Mouse (Mus musculus): ENCODE results near the gene Ppp1r14b.

The Ppp1r14b gene

DNA sequence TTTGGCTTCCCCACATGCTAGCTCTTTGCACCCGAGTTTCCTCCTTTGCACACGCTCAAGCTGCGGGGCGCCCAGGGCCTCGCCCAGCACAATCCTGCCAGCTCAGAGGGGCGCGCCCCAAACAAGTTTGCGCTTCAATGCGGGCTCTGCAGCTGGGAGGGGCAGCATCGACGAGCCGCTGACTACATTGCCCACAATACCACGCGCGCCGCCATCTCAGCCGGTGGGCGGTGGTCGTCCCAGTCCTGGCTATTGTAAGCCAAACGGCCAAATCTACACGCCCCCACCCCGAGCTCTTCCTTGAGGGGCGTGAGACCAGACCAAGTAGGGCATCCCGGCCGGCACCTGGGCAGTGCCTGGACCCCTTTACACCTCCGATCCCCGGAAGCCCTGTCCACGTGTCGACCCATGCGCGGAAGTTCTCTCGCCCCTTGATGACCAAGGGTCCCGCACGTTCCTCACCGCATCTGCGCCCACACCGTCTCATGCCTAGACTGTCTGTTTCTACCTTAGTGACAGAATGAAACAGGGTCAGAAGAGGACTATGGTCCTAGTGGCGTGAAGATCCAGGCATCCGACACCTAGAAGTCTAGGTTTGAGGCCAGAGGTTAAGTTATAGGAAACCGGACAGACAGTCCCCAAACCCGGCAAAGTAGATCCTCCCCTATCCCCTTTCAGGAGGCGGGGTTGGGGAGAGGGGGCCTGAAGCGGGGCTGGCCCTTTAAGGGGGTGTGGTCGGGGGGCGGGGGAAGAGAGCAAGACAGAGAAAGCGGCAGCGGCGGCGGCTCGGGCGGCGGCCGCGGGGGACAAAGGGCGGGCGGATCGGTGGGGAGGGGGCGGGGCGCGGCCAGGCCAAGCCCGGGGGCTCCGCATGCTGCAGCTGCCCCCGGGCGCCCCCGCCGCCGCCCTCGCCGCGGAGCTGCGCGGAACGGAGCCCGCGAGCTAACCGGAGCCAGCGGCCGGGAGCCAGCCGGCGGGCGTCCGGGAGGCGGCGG lies at the start of gene Ppp1r14b:
Gene Ppp1r14b, plus strand, starts transcription at position 758 of the 995 bp plus-strand sequence.
- DNase-seq, result peak; percentile 90

DNA sequence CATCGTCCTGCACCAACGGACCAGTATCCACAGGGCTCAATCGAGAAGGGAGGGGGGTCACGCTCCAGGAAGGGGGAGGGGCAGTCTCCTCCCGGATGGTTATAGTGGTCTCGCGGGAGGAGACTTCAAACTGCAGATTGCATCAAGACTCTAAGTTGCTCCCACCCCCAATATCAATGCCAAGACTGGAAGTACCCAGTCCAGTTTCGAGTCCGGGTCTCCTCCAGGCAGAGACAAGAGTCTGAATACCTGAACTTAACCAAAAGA lies 49.5 kb upstream of the Ppp1r14b start, which contains the start of gene Catsperz:
Gene Catsperz, minus strand, starts transcription at position 74 of the 267 bp plus-strand sequence.
- DNase-seq, result no peak

DNA sequence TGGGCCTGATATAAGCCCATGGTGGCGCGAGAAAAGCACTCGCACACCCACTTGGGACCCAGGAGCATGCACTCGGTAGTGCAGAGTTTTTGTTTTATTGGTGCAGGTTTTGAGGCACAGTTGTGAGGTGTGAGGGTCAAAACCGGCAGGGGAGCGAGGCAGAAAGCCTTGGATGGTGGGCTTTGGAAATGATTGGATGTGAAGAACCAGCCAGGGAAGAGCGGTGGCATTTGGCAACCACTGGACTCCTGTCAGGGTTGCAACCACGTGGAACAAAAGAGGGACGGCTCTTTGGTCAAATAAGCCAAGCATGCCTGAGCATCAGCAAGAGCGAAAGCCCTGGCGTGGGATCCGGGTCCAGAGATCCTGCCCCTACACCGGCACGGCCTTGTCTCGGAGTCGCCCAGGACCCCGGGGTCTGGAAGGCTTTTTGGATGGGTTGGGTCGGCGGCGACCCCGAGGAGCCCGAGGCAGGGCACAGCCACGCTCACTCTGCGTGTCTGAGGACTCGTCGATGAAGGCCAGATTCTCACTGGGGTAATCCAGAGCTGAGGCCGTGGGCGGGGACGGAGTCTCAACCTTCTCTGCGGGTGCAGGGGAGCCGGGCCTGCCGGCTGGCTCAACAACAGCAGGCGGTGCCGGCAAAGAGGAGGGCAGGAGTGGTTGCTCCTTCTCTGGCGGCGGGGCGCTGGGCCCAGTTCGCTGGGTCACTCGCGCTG lies 49.0 kb upstream of the Ppp1r14b start:
- no peak for DNase-seq

DNA sequence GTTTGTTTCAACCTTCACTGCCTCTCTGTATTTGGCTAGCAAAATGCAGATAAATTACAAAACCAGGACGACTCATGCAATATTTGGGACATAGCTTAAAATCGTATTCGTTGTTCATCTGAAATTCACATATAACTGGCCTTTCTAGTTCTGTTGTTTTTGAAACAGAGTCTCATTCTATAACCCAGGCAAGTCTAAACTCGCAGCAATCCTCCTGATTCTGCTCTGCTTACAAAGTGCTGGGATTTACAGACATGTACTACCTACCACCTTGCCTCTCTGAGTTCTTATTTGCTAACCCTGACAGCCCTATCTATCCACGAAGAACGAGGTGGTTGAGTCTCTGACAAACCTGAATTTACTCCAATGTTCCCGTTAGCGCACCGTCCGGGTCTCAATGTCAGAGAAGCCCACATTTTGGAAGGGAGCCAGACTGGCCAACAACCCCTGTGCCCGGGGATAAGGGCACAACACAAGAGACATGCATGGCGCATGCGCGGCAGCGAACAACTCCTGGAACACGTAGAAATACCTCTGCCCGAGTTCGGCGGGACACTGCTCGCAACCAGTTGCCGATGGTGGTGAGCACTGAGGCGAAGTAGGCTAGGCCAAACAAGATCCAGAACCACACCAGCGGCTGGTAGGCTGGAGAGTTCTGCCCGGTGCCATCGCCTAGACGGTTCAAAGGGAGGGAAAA lies 48.1 kb upstream of the Ppp1r14b start:
- no peak for DNase-seq

DNA sequence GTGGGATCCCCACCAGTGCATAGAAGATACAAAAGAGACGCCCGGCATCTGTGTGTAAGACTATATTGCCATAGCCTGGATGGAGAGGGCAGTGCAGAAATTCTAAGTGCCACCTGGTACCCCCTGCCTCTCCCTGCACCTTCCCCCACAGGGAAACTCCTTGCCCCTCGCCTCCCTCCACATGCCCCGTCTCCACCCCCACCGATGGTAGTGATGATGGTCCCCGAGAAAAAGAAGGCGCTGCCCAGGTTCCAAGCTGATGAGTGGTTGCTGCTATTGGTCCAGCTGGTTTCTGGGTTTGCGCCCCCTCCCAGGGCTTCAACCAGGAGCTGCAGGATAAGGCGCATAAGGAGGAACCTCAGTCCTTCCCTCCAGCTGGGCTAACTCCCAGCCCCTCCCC lies 46.7 kb upstream of the Ppp1r14b start:
- DNase-seq, result no peak

DNA sequence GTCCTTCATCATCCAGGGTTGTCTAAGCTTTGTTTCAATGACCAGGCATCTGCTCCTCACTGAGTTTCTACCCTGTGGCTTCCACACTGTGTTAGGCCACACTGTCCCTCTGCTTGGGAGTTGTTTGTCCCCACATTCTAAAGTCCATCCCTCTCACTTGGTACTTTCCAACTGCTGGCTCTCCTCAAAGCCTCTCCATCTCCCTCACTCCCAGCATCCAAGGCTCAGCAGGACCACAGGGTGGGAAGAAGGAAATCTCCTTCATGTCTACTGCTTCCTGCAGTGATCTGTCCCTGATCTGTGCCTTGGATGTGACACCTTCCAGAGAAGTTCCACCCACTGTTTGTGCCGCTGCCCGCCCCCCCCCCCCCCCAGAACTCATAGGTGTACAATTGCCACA lies 43.8 kb upstream of the Ppp1r14b start:
- DNase-seq, result no peak

DNA sequence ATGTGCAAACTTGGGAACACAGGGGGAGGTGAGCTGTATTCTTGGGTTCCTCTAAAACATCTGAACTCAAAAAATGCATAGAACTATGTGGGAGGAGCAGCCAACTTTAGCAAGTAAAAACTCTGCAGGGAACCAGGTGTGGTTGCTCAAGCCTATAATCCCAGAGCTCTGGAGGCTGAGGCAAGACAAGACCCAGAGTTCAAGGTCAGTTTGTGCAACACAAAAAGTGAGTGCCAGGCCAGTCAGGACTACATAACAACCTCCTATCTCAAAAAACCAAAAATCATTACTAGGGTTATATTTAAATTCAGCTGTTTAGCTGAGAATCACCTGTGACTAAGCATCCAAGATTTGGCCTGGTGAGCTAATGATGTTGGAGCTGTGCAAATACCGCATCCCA lies 42.8 kb upstream of the Ppp1r14b start:
- no peak for DNase-seq

DNA sequence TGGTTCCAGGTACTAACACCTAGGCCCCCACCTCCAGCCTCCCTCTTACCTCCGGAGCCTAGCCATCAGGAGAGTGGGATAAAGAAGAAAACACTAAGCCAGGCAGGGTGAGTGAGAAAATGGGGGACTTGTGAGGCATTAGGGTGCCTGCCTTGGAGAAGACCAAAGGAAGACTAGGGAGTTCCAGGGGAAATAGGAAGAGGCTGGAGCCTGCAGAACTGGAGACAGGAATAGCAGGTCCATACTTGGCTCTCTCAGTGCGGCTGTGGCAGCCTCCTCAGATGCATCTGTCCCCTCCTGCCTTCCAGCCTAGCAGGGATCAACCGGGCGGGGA lies 41.7 kb upstream of the Ppp1r14b start:
- no peak for DNase-seq

DNA sequence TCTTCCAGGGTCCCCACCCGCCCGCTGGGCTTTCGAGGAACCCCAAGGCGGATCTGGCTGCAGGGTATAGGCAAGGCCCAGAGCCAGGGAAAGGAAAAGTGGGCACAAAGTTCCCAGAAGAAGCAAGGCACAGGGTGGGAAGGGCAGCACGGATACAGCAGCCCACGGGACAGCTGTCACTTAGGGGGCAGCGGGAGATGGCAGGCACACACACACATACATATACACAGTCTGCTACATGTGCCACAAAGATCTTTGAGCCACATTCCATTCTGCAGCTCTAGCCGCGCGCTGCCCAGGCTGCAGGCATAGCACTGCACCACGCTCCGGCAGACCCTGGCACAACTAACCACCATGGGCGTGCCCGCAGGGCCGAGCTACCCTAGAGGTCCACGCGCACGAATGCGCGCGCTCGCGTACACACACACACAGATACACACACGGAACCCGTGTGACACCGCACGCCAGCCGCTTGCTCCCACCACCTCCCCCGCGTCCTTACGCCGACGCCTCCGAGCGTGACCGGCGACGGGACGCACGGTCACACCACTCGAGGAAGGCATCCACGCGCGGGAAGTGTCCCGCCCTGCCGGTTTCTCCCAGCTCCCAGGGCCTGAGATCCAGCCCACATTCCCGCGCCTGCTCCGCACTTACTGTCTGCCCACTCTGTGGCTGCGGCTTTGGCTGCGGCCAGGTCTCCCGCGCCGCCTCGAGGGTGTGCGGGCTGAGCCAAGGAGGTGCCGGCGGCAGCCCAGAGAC lies 41.2 kb upstream of the Ppp1r14b start:
- no peak for DNase-seq

DNA sequence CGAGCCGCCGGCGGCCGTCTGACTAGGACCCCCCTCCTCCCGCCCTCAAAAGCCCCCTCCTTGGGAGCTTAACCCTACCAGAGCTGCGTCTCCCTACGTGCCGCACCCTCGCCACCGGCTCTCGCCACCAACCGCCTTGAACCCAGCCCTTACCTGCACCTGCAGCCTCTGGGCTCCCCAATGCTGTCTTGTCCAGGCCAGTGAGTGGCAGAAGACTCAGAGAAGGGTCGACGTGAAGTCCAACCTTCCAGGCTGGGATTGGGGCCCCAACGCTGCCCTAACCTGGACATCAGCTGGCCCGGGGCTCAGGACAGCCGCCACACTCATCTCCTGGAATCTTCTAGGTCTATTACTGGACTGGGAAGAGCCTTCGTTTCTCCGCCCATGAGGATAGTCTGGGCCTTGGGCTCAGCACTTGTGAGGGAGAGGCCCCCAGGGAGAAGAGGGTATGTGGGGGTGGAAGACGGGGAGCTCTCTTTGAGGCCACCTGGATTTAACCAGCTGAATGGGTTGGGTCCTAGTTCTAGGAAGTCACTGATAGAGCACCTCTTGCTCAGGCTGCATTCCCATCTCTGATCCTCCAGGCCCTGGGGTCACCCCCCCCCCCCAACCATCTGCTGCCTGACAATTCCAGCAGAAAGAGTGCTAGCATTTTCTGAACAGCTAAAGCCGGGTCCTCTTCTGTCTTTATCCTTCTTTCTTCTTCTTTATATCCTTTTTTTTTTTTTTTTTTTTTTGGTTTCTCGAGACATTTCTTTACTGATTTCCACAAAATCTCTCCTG lies 40.4 kb upstream of the Ppp1r14b start, which contains the start of gene Kcnk4:
Gene Kcnk4, minus strand, starts transcription at position 321 of the 783 bp plus-strand sequence.
- DNase-seq, result no peak

DNA sequence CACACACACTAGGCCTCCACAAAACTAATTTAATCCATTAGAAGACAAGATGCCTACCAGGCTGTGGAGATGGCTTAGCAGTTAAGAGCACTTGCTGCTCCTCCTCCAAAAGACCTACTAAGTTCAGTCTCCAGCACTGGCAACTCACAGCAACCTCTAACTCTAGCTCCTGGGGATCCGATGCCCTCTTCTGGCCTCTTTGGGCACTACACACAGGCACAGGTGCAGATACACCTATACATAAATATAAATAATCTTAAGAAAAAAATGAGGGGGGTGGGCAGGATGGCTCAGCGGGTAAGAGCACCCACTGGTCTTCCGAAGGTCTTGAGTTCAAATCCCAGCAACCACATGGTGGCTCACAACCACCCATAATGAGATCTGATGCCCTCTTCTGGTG lies 38.5 kb upstream of the Ppp1r14b start:
- no peak for DNase-seq

DNA sequence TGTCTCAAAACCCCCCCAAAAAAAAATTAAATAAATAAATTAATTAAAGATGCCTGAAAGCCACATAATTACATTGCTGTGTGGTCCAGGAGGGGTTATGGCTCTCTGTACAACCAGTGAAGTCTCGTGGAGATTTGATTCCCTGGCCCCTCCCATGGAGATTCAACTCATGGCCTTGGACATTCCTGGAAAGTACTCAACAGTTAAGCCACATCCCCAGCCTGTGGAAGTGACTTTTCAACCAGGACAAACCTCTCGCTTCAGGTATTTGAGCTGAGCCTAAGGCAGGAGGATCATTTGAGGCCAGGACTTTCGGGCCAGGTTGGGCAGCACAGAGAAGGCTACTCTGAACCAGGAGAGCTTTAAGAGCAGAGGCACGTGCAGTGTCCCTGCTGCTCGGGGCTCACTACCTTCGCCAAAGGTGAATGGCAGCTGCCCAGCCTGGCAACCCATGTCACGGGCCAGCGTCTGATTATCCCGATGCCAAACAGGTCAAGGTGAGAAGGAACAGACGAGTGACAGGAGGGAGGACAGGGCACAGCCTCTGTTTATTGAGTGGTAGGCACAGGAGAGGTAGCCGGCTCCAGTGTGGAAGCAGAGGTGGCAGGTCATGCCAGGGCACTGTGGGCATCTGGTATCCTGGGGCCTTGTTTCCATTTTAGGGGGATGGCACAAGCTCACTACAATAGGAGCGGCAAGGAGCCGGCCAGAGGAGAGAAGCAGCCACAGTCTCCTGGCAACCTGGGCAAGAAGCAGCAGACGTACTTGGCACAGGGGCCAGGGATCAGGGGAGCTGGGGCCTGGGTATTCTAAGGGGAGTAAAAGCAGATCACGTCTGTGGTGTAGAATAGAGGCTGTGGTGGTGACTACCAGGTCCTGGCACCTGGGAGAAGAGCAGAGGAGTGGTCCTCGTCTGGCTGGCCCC lies 37.0 kb upstream of the Ppp1r14b start:
- DNase-seq, result no peak

DNA sequence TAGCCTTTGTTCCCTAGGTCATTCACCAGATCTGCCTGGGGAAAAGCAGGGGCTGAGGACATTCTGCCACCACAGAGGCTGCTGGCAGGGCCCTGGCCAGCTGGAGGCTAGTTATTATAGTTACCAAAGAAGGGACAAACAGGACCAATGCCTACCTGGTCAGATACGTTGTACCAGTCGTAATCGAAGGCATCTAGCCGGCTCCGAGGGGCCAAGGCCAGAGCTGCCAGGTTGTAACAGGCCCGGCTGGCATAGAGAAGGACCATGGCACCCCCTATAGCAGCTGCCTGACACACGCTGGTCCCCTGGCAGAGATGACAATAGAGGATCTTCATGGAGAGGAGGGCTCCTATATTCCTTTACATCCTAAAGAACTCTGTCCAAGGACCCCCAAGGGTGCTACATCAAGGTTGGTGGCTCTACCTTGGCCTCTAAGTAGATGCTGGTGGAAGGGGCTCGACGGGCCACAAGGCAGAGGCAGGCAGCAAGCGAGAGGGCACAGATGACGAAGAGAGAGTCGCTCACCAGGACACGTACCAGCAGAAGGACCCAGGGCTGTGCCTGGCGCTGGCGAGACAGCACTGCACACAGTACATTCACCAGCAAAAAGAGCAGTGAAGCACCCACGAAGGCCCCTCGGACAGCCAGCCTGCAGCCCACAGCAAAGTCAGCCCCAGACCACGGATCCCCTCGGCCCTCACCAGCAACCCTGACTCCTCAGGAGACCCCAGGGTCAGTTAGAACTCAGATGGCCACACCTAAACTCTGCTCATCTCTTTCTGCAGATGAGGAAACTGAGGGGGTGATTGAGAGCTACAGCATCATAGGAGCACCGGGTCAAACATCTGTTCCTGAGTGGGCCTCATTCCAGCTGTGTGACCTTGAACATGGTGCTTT lies 35.4 kb upstream of the Ppp1r14b start:
- DNase-seq, result no peak

DNA sequence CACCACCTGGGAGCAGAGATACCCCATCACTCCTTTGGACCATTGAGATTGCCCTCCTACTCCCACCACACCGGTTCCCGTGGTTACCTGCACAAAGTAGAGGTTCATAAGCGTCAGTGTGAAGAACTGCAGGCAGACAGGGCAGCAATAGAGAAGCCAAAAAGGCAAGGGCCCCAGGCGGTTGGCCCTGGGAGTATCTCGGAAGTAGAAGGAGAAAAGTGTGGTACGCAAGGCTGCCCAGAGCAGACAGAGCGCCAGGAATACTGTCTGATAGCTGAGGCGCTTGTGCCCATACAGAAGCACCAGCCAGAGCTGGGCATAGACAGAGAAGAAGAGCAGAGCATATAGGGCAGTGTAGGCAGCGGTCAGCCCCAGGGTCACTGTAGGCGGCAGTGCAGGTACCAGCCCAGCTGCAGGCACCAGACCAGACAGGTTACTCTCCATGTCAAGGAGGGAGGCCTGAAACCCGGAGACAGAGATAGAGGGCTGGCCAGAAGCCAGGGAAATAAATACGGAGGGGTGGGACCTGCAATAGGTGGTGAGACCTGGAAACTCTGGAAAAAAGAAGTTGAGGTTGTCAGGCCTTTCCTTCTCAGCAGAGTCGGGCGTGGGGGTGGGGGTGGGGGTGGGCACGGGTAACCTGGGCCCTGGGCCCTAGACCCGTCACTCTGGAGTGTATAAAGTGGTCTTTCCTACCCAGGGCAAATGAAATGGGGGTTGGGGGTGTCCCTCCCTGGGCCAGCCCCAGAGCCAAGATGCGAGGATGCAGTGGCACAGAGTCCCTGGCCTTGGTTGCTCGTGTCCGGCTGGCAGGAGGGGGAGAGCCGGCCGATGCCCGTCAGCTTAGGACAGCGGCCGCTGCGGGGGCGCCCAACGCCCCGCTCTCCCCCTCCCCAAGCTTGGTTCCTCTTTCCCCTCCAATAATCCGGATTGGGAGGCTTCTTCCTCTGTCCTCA lies 34.1 kb upstream of the Ppp1r14b start:
- DNase-seq, result no peak

DNA sequence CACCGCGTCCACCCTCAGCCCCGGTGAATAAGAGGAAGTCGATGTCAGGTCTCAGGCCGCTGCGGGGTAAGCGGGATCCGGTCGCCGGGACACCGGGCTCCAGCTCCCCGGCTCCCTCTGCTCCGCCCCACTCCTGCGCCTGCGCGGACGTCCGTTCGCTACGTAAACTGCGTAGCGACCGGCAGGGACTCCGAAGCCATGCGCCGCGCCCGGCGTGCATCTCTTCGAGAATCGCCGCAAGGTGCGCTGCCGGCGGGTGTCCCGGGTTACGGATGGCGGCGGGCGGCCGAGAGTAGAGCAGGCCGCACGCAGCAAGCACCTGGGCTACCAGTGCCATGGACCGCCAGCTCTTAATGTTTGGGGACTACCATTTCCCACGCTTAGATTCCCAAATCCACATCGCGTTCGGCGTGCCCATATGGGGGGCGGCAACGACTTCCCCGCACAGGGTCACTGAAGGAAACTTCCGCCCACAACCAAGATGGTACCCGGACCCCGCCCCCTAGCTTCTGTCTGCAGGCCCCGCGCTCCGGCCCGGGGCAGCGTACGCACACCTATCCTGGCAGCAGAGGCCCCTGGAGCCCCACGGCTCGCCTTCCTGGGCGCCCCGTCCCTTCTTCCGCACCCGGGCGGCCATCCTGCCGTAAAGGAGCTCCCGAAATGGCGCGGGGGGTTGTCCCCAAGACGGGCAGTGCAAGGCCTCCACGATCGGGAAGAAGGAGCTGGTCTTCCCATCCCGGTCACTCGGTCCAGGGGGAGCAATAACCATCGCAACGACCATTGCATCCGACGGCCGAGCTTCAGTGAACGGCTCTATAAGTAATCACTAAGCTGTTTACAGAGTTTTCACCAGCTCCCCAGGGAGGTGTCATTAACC lies 33.2 kb upstream of the Ppp1r14b start, which contains the start of gene Bad:
Gene Bad, plus strand, starts transcription at position 490 of the 877 bp plus-strand sequence.
- DNase-seq, result peak; percentile 96

DNA sequence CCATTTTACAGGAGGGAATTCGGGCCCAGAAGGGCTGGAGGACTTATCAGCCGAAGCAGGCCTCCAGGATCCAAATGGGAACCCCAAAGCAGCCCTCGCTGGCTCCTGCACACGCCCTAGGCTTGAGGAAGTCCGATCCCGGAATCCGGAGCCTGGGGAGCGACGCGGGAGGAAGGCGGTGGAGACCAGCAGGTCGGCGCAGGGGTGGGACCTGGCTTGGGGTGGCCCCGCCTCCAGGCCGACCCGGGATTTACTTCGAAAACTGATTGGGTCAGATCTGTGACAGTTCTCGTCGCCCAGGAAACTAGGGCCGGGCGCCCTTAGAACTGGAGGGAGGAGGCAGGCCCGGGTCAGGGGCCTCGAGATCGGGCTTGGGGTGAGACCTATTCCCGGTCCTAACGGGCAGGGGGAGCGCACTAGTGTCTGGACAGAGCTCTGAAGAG lies 32.5 kb upstream of the Ppp1r14b start, which contains the start of gene Gpr137:
Gene Gpr137, minus strand, starts transcription at position 232 of the 443 bp plus-strand sequence.
- peak; percentile 97 for DNase-seq

DNA sequence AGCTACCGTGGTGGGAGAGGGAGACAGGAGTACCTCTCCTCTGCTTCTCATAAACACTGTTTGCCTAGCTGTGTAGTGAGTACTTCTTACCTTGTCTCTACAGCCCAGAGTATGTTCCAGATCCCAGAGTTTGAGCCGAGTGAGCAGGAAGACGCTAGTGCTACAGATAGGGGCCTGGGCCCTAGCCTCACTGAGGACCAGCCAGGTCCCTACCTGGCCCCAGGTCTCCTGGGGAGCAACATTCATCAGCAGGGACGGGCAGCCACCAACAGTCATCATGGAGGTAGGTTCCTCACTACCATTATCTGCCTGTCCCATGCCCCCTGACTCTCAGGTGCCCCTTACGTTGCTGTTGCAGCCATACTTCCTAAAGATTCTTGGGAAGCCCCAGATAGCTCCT lies 32.0 kb upstream of the Ppp1r14b start:
- DNase-seq, result no peak

Measured in liver (tissue).